In genomic region chr8:83049616-83050015, GRCm38 (mm10) we compare ENCODE assay signal across 8 mouse cellular contexts.
DNase-seq lines count a peak whose midpoint lies in the region; ATAC-seq and TF ChIP-seq lines count a peak whose summit lies in the region.

No protein-coding gene starts in this region.

- H3K4me1 ChIP-seq in stomach, embryonic 14.5 days (ENCODE audit: control insufficient read depth, insufficient read depth, low read length): 0 out of 2 replicates have a peak, but pooled peaks cover 2% of the 10 kb centered on the region
- H3K4me1 ChIP-seq in stomach, postnatal 0 days (replicated peaks; ENCODE audit: control insufficient read depth, insufficient read depth): no peaks in the 10 kb centered on the region

- H3K4me3 ChIP-seq in stomach, embryonic 14.5 days (ENCODE audit: low read depth, low read length): no peak overlapping the region
- no peak overlapping the region for H3K4me3 ChIP-seq in stomach, postnatal 0 days (ENCODE audit: low read depth, low read length)

- H3K36me3 ChIP-seq in stomach, embryonic 14.5 days (ENCODE audit: control insufficient read depth, insufficient read depth, low read length): no peaks in the 10 kb centered on the region
- H3K36me3 ChIP-seq in stomach, postnatal 0 days (ENCODE audit: control insufficient read depth, insufficient read depth, low read length): no peaks in the 10 kb centered on the region

- 36% methylated on average over 1 of the region's 1 CpGs for WGBS in stomach, embryonic 14.5 days
- WGBS in stomach, postnatal 0 days: 38% methylated on average over 1 of the region's 1 CpGs

- H3K9ac ChIP-seq in stomach, embryonic 14.5 days (replicated peaks; ENCODE audit: low read depth, low read length): no peak overlapping the region
- no peak overlapping the region for H3K9ac ChIP-seq in stomach, postnatal 0 days (ENCODE audit: low read length)

- no peak for TF ChIP-seq EP300 in stomach, postnatal 0 days (optimal IDR thresholded peaks at IDR 0.05)

- ATAC-seq in stomach, embryonic 14.5 days (ENCODE audit: insufficient number of reproducible peaks, insufficient read depth, low FRiP score, low read depth): no peak; the same call in 1 of the 2 replicates
- ATAC-seq in stomach, postnatal 0 days (ENCODE audit: low FRiP score, low TSS enrichment): no peak
- no peak for ATAC-seq in monocyte, adult 5-6 weeks (replicated peaks; ENCODE audit: insufficient number of reproducible peaks, low FRiP score, low TSS enrichment, poor library complexity, severe bottlenecking)

- H3K9me3 ChIP-seq in stomach, embryonic 14.5 days (ENCODE audit: control insufficient read depth, low read depth, low read length): no peaks in the 10 kb centered on the region
- no peaks in the 10 kb centered on the region for H3K9me3 ChIP-seq in stomach, postnatal 0 days (ENCODE audit: control insufficient read depth, low read length)

- intact Hi-C loops in left cerebral cortex, postnatal 14 days (cut with DNase I): no loop called here

- no peak overlapping the region for H3K4me2 ChIP-seq in stomach, embryonic 14.5 days (replicated peaks; ENCODE audit: low read depth, low read length)
- no peak overlapping the region for H3K4me2 ChIP-seq in stomach, postnatal 0 days (replicated peaks; ENCODE audit: low read depth)

- DNase-seq in cerebellum, postnatal 10 days: peak; percentile 29 to 48
- DNase-seq in cerebellum, adult 11 months: no peak
- DNase-seq in stomach, postnatal 0 days (ENCODE audit: low spot score): no peak
- DNase-seq in layer of hippocampus, postnatal 36 days: peak; percentile 51 to 54
- no peak for DNase-seq in left cerebral cortex, postnatal 14 days (ENCODE audit: low spot score in 2 of 2)
- no peak for DNase-seq in left cerebral cortex, adult 8-10 months (ENCODE audit: low spot score in 2 of 2)

- TF ChIP-seq CTCF in stomach, postnatal 0 days (IDR thresholded peaks at IDR 0.05; ENCODE audit: low read depth): no peak

- no peaks in the 10 kb centered on the region for H3K27me3 ChIP-seq in stomach, embryonic 14.5 days (ENCODE audit: control insufficient read depth, insufficient read depth, low read length)
- H3K27me3 ChIP-seq in stomach, postnatal 0 days (ENCODE audit: control insufficient read depth, insufficient read depth, low read length): no peaks in the 10 kb centered on the region

- H3K27ac ChIP-seq in stomach, embryonic 14.5 days (ENCODE audit: low read length): 0 out of 2 replicates have a peak overlapping the region, but pooled peaks have one; percentile 21
- H3K27ac ChIP-seq in stomach, postnatal 0 days (replicated peaks): no peak overlapping the region

Comparison
In these comparisons a context has a peak if more than half of its experiments do, and no peak if none do; other contexts are left out.
1. DNase-seq: peak in cerebellum, postnatal 10 days (2 of 2) and layer of hippocampus, postnatal 36 days (2 of 2); none in cerebellum, adult 11 months (single experiment), stomach, postnatal 0 days (single experiment), left cerebral cortex, postnatal 14 days (0 of 2) and left cerebral cortex, adult 8-10 months (0 of 2).